Mouse (Mus musculus) midbrain, embryonic 14.5 days (tissue): ENCODE measurements around the gene Lmf2. TPM values are rescaled to one million over a fixed set of nuclear protein-coding genes. Genes with fewer than 3 reads are reported as not detected.

Experiments
- ATAC-seq: fragments of 200-750 bp; cut with Nextera tagmentation; 2 replicates; pipeline ENCODE4 v1.8.0; 2017; ENCODE audit warnings: moderate number of reproducible peaks, moderate library complexity; ENCODE audit not compliant: low FRiP score, low TSS enrichment
- DNase-seq: peaks from one replicate; pipeline ENCODE4 v3.0.0-alpha.2; 2015
- H3K27ac ChIP-seq: fragments of 300-500 bp; sonication (generic); replicated peaks from 2 replicates; pipeline ENCODE4 v1.5.1; 2014; ENCODE audit warnings: mild to moderate bottlenecking, low read depth, low read length, moderate library complexity
- H3K27me3 ChIP-seq: fragments of 300-500 bp; sonication (generic); 2 replicates; pipeline ENCODE4 v1.6.1; 2014; ENCODE audit warnings: low read length, control low read depth, mixed read lengths; ENCODE audit not compliant: control insufficient read depth, insufficient read depth
- H3K36me3 ChIP-seq: fragments of 300-500 bp; sonication (generic); 2 replicates; pipeline ENCODE4 v1.6.1; 2014; ENCODE audit warnings: low read length, control low read depth; ENCODE audit not compliant: control insufficient read depth, insufficient read depth
- H3K4me1 ChIP-seq: fragments of 300-500 bp; sonication (generic); 2 replicates; pipeline ENCODE4 v1.6.1; 2014; ENCODE audit warnings: mild to moderate bottlenecking, antibody characterized with exemption, low read length, control low read depth; ENCODE audit not compliant: control insufficient read depth, insufficient read depth
- H3K4me2 ChIP-seq: fragments of 300-500 bp; sonication (generic); 2 replicates; pipeline ENCODE4 v1.6.1; 2014; ENCODE audit warnings: mild to moderate bottlenecking, low read length, moderate library complexity
- H3K4me3 ChIP-seq: fragments of 300-500 bp; sonication (generic); replicated peaks from 2 replicates; pipeline ENCODE4 v1.5.1; 2014; ENCODE audit warnings: low read depth, low read length
- H3K9ac ChIP-seq: fragments of 300-500 bp; sonication (generic); replicated peaks from 2 replicates; pipeline ENCODE4 v1.6.1; 2014; ENCODE audit warnings: mild to moderate bottlenecking, low read length, moderate library complexity
- H3K9me3 ChIP-seq: fragments of 300-500 bp; sonication (generic); 2 replicates; pipeline ENCODE4 v1.6.1; 2016; ENCODE audit warnings: low read length, control low read depth, mixed read lengths; ENCODE audit not compliant: control insufficient read depth
- WGBS: fragments of 180-500 bp; shearing (Covaris S2); extraction: QIAGEN DNeasy Blood & Tissue Kit; methylation state at CpG from one replicate; pipeline ENCODE4 v1.1.7; 2014; 5-methylcytosine and 5-hydroxymethylcytosine counted together
- polyA plus RNA-seq: library from polyadenylated mRNA; unstranded; fragments of >200 nt; fragmentation: Nextera tagmentation; extraction: Ambion mirVana; gene quantifications from 2 replicates; pipeline ENCODE4 v1.2.1, GENCODE M21; 2014

Lmf2 gene
- polyA plus RNA-seq, 1 experiment from 2014 or later, result 23.9 TPM

GRCm38 (mm10) chr15:89340136-89340535, 15.3 kb downstream of the Lmf2 start:
- H3K36me3 ChIP-seq, result no peaks in the 10 kb centered on the region
- no peaks in the 10 kb centered on the region for H3K27me3 ChIP-seq
- 85% methylated on average over 3 of the region's 3 CpGs for WGBS
- ATAC-seq (no peak), DNase-seq (no peak)
- no peak overlapping the region for H3K9ac ChIP-seq
- H3K9me3 ChIP-seq, result no peaks in the 10 kb centered on the region
- no peak overlapping the region for H3K27ac ChIP-seq
- H3K4me2 ChIP-seq, result no peak overlapping the region
- H3K4me1 ChIP-seq, result no peaks in the 10 kb centered on the region
- no peak overlapping the region for H3K4me3 ChIP-seq

DNA sequence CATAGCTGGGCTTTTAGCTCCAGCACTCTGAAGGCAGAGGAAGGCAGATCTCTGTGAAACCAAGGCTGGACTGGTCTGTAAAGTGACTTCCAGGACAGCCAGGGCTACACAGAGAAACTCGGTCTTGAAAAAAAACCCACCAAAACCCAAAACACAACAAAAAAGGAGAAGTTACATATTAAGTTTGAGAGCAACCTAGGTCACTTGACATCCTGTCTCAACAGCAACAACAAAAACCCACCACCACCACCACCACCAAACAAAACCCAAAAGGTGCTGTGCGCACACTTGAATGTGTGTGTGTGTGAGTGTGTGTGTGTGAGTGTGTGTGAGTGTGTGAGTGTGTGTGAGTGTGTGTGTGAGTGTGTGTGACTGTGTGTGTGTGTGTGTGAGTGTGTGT, 15.8 kb downstream of the Lmf2 start:
- DNase-seq (no peak), ATAC-seq (no peak)
- Histone ChIP-seq H3K4me1 (no peaks in the 10 kb centered on the region), H3K9me3 (no peaks in the 10 kb centered on the region), H3K36me3 (no peaks in the 10 kb centered on the region), H3K9ac (no peak overlapping the region), H3K4me2 (no peak overlapping the region), H3K27ac (no peak overlapping the region), H3K4me3 (no peak overlapping the region), H3K27me3 (no peaks in the 10 kb centered on the region)
- WGBS, result 93% methylated on average over 2 of the region's 2 CpGs

GRCm38 (mm10) chr15:89336422-89336821, 19.0 kb downstream of the Lmf2 start:
- Histone ChIP-seq H3K9me3 (no peaks in the 10 kb centered on the region), H3K4me1 (no peaks in the 10 kb centered on the region), H3K27me3 (no peaks in the 10 kb centered on the region), H3K4me2 (no peak overlapping the region), H3K36me3 (no peaks in the 10 kb centered on the region), H3K27ac (no peak overlapping the region), H3K4me3 (no peak overlapping the region), H3K9ac (no peak overlapping the region)
- ATAC-seq, result no peak
- no peak for DNase-seq
- 89% methylated on average over 14 of the region's 14 CpGs for WGBS

GRCm38 (mm10) chr15:89334774-89335537, 20.5 kb downstream of the Lmf2 start:
- whole genome bisulfite sequencing, result 87% methylated on average over 17 of the region's 17 CpGs

GRCm38 (mm10) chr15:89334271-89334670, 21.2 kb downstream of the Lmf2 start, which contains the start of gene Miox:
Miox (plus strand) TSS chr15:89334398.
- WGBS, result 90% methylated on average over 7 of the region's 7 CpGs
- Histone ChIP-seq H3K27ac (no peak within 1 kb of the TSS), H3K27me3 (no peaks in the 10 kb centered on the region)

More at GRCm38 (mm10) chr15:89334774-89335537, 20.5 kb downstream of the Lmf2 start:
- H3K4me3 ChIP-seq, result no peak overlapping the region
- H3K27me3 ChIP-seq, result no peaks in the 10 kb centered on the region
- no peak overlapping the region for H3K27ac ChIP-seq
- H3K36me3 ChIP-seq, result no peaks in the 10 kb centered on the region
- no peak overlapping the region for H3K9ac ChIP-seq
- no peaks in the 10 kb centered on the region for H3K9me3 ChIP-seq
- H3K4me2 ChIP-seq, result no peak overlapping the region
- no peaks in the 10 kb centered on the region for H3K4me1 ChIP-seq
- ATAC-seq, result no peak
- no peak for DNase-seq

DNA sequence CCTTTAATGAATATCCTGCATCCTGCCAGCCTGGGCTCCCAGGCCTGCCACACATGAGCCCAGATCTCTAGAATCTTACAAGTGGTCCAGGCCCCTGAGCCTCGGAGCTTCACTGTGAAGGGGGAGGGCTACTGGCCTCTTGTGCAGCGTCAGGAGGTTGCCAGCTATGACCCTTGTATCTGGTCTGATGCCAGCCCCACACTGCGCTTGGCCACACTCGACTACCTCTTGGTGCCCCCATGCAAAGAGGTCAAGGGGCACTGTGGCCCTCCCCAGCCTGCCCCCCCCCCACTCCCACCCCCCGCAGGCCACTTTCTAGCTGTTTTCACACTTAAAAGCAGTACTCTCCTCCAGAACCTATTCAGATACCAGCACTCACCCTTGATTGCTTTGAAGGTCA, 29.0 kb downstream of the Lmf2 start:
- Histone ChIP-seq H3K4me1 (no peaks in the 10 kb centered on the region), H3K27me3 (no peaks in the 10 kb centered on the region), H3K4me2 (no peak overlapping the region), H3K36me3 (no peaks in the 10 kb centered on the region), H3K9me3 (no peaks in the 10 kb centered on the region), H3K27ac (no peak overlapping the region), H3K4me3 (no peak overlapping the region), H3K9ac (no peak overlapping the region)
- WGBS, result 66% methylated on average over 5 of the region's 5 CpGs
- DNase-seq, result no peak
- no peak for ATAC-seq

More at GRCm38 (mm10) chr15:89334271-89334670, 21.2 kb downstream of the Lmf2 start, which contains the start of gene Miox:
- Histone ChIP-seq H3K9ac (no peak within 1 kb of the TSS), H3K4me3 (no peak within 1 kb of the TSS), H3K4me2 (no peak within 1 kb of the TSS), H3K36me3 (no peaks in the 10 kb centered on the region), H3K4me1 (no peaks in the 10 kb centered on the region), H3K9me3 (no peaks in the 10 kb centered on the region)
- DNase-seq, result no peak
- ATAC-seq, result no peak

DNA sequence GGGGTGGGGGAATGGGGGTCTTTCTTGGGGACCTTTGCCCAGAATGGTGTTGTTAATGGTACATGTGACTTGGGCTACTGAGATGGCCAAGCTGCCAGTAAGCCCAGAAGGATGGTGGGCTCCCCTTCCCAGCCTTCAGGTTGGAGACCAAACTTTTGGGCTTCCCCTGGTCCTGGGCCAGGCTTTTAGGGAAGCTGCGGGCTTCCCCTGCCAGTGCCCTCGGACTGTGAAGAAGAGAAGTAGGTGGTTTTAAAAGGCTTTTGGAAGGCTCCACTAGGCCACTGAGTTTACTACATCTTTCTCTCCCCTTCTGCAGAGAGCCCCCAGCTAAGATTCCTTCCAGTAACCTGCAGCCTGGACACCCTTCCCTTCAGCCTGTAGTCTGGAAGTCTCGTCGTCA, 31.8 kb downstream of the Lmf2 start:
- Histone ChIP-seq H3K4me2 (no peak overlapping the region), H3K36me3 (no peaks in the 10 kb centered on the region), H3K27me3 (no peaks in the 10 kb centered on the region), H3K9me3 (no peaks in the 10 kb centered on the region), H3K9ac (no peak overlapping the region), H3K27ac (no peak overlapping the region), H3K4me1 (no peaks in the 10 kb centered on the region), H3K4me3 (no peak overlapping the region)
- WGBS, result 89% methylated on average over 4 of the region's 4 CpGs
- ATAC-seq (no peak), DNase-seq (no peak)

GRCm38 (mm10) chr15:89322670-89323522, 32.6 kb downstream of the Lmf2 start, which contains the start of gene Adm2:
Adm2 (plus strand) TSS chr15:89322720.
- no peak within 1 kb of the TSS for H3K27ac ChIP-seq
- H3K4me2 ChIP-seq, result peak within 1 kb of the TSS; percentile 23; the same call in 1 of the 2 replicates
- H3K4me1 ChIP-seq, result no peaks in the 10 kb centered on the region
- no peak within 1 kb of the TSS for H3K9ac ChIP-seq
- WGBS, result 7% methylated on average over 26 of the region's 26 CpGs
- H3K36me3 ChIP-seq, result no peaks in the 10 kb centered on the region
- H3K9me3 ChIP-seq, result no peaks in the 10 kb centered on the region
- H3K27me3 ChIP-seq, result no peaks in the 10 kb centered on the region
- no peak for ATAC-seq
- no peak for DNase-seq
- H3K4me3 ChIP-seq, result no peak within 1 kb of the TSS
